Comparison of ENCODE assay signal across 19 mouse cellular contexts in genomic region chr8:108866430-108866829, GRCm38 (mm10).
DNase-seq lines count a peak whose midpoint lies in the region; ATAC-seq and TF ChIP-seq lines count a peak whose summit lies in the region.
"Had no signal": no experiment of that assay in that cellular context is flagged by ENCODE, and none has a peak within 500 bp of the region (broad histone marks: within the 10 kb centered on the region; RNA-seq: fewer than 3 reads in every experiment).

No protein-coding gene starts in this region.

- H3K9me3 ChIP-seq in forebrain, embryonic 10.5 days = no peaks in the 10 kb centered on the region
- H3K9me3 ChIP-seq in forebrain, embryonic 11.5 days (ENCODE audit: control insufficient read depth, low read length) = no peaks in the 10 kb centered on the region
- no peaks in the 10 kb centered on the region for H3K9me3 ChIP-seq in liver, embryonic 16.5 days (replicated peaks; ENCODE audit: control insufficient read depth, low read length)
- H3K9me3 ChIP-seq: forebrain, embryonic 15.5 days; limb, embryonic 12.5 days; midbrain, embryonic 12.5 days had no signal

- no peak for TF ChIP-seq POLR2A in thymus, adult 2 months (IDR thresholded peaks at IDR 0.05; ENCODE audit: control insufficient read depth, extremely low read depth, insufficient read depth, low read length, poor library complexity)

- H3K4me2 ChIP-seq in forebrain, embryonic 11.5 days (ENCODE audit: low read depth, low read length, severe bottlenecking) = no peak overlapping the region
- H3K4me2 ChIP-seq in liver, embryonic 16.5 days (ENCODE audit: low read depth, low read length) = no peak overlapping the region
- H3K4me2 ChIP-seq: forebrain, embryonic 15.5 days; limb, embryonic 12.5 days; midbrain, embryonic 12.5 days had no signal

- peaks cover 16% of the 10 kb centered on the region for H3K36me3 ChIP-seq in forebrain, embryonic 10.5 days (replicated peaks)
- no peaks in the 10 kb centered on the region for H3K36me3 ChIP-seq in forebrain, embryonic 11.5 days (ENCODE audit: control insufficient read depth, insufficient read depth, low read length)
- H3K36me3 ChIP-seq in thymus, adult 2 months (ENCODE audit: control insufficient read depth, insufficient read depth, low read length) = no peaks in the 10 kb centered on the region
- H3K36me3 ChIP-seq in liver, embryonic 16.5 days (ENCODE audit: control insufficient read depth, insufficient read depth) = no peaks in the 10 kb centered on the region
- H3K36me3 ChIP-seq: forebrain, embryonic 15.5 days had no signal

- H3K9ac ChIP-seq in forebrain, embryonic 11.5 days (ENCODE audit: low read length) = no peak overlapping the region
- no peak overlapping the region for H3K9ac ChIP-seq in liver, embryonic 16.5 days (ENCODE audit: low read depth, low read length)
- H3K9ac ChIP-seq: forebrain, embryonic 15.5 days; limb, embryonic 12.5 days; midbrain, embryonic 12.5 days had no signal

- no peak for TF ChIP-seq CTCF in thymus, adult 2 months (IDR thresholded peaks at IDR 0.05; ENCODE audit: borderline replicate concordance, control insufficient read depth, extremely low read depth, insufficient read depth, low read length, poor library complexity)
- TF ChIP-seq CTCF in left cerebral cortex, adult 2 months (IDR thresholded peaks at IDR 0.05) = no peak

- H3K4me3 ChIP-seq in forebrain, embryonic 10.5 days = no peak overlapping the region
- H3K4me3 ChIP-seq in forebrain, embryonic 11.5 days (ENCODE audit: low read depth, low read length) = no peak overlapping the region
- no peak overlapping the region for H3K4me3 ChIP-seq in thymus, adult 2 months (ENCODE audit: control insufficient read depth, insufficient read depth, low read length)
- H3K4me3 ChIP-seq in liver, embryonic 16.5 days (ENCODE audit: low read depth, low read length) = no peak overlapping the region
- no peak overlapping the region for H3K4me3 ChIP-seq in left cerebral cortex, adult 2 months
- H3K4me3 ChIP-seq: forebrain, embryonic 15.5 days; limb, embryonic 12.5 days; midbrain, embryonic 12.5 days had no signal

- DNase-seq in forebrain, embryonic 10.5 days (ENCODE audit: extremely low spot score, low spot score) = no peak
- no peak for DNase-seq in forebrain, embryonic 11.5 days (ENCODE audit: low spot score)
- DNase-seq in thymus, adult 2 months = peak; percentile 15
- DNase-seq in thymus, adult 18-20 months = no peak
- no peak for DNase-seq in testis, postnatal 14 days (ENCODE audit: low spot score)
- no peak for DNase-seq in left cerebral cortex, adult 2 months (ENCODE audit: extremely low spot score in 1 of 2, low spot score in 2 of 2)
- DNase-seq: adrenal gland, adult 2 months; cerebellum, adult 9-10 months; embryo, embryonic 11 days; heart, adult 18-20 months; kidney, adult 2 months; kidney, postnatal 4 days; lung, postnatal 10 days had no signal

- H3K27ac ChIP-seq in forebrain, embryonic 10.5 days = 0 out of 2 replicates have a peak overlapping the region, but pooled peaks have one; percentile 30
- H3K27ac ChIP-seq in forebrain, embryonic 11.5 days (ENCODE audit: low read depth, low read length) = no peak overlapping the region
- no peak overlapping the region; the same call in 1 of the 2 replicates for H3K27ac ChIP-seq in thymus, adult 2 months (ENCODE audit: control insufficient read depth, insufficient read depth, low read length)
- no peak overlapping the region for H3K27ac ChIP-seq in liver, embryonic 16.5 days (ENCODE audit: low read length)
- no peak overlapping the region for H3K27ac ChIP-seq in left cerebral cortex, adult 2 months
- H3K27ac ChIP-seq: forebrain, embryonic 15.5 days; hindbrain, postnatal 0 days; limb, embryonic 12.5 days; midbrain, embryonic 12.5 days had no signal

- no peaks in the 10 kb centered on the region for H3K27me3 ChIP-seq in forebrain, embryonic 10.5 days (ENCODE audit: poor library complexity, severe bottlenecking)
- H3K27me3 ChIP-seq in forebrain, embryonic 11.5 days (ENCODE audit: control insufficient read depth, insufficient read depth, low read length) = no peaks in the 10 kb centered on the region
- no peaks in the 10 kb centered on the region for H3K27me3 ChIP-seq in thymus, adult 2 months (ENCODE audit: control insufficient read depth, insufficient read depth, low read length)
- no peaks in the 10 kb centered on the region for H3K27me3 ChIP-seq in liver, embryonic 16.5 days (ENCODE audit: control insufficient read depth, insufficient read depth, low read depth, low read length)
- H3K27me3 ChIP-seq: forebrain, embryonic 15.5 days; limb, embryonic 12.5 days; midbrain, embryonic 12.5 days had no signal

- peaks cover 47% of the 10 kb centered on the region for H3K4me1 ChIP-seq in forebrain, embryonic 10.5 days
- 0 out of 2 replicates have a peak, but pooled peaks cover 2% of the 10 kb centered on the region for H3K4me1 ChIP-seq in forebrain, embryonic 11.5 days (replicated peaks; ENCODE audit: control insufficient read depth, insufficient read depth, low read length)
- H3K4me1 ChIP-seq in thymus, adult 2 months (replicated peaks; ENCODE audit: control insufficient read depth, insufficient read depth, low read length) = peaks cover 15% of the 10 kb centered on the region
- H3K4me1 ChIP-seq in liver, embryonic 16.5 days (ENCODE audit: control insufficient read depth, low read depth, low read length) = no peaks in the 10 kb centered on the region; the same call in 1 of the 2 replicates

- 94% methylated on average over 7 of the region's 7 CpGs for WGBS in forebrain, embryonic 10.5 days
- WGBS in forebrain, embryonic 11.5 days = 90% methylated on average over 7 of the region's 7 CpGs
- 69% methylated on average over 7 of the region's 7 CpGs for WGBS in thymus, adult 2 months
- WGBS in liver, embryonic 16.5 days (ENCODE audit: insufficient replicate concordance) = 51% methylated on average over 7 of the region's 7 CpGs

- no peak for ATAC-seq in forebrain, embryonic 11.5 days (replicated peaks; ENCODE audit: low FRiP score)
- peak; percentile 47 for ATAC-seq in liver, embryonic 16.5 days (ENCODE audit: low read depth)
- ATAC-seq in frontal cortex, adult (ENCODE audit: low TSS enrichment) = no peak
- ATAC-seq: forebrain, embryonic 15.5 days; hindbrain, postnatal 0 days had no signal

- intact Hi-C loops in left cerebral cortex, adult 2 months (cut with DNase I) = no loop called here
